Mouse (Mus musculus) forebrain, embryonic 14.5 days (tissue): Measurements from ENCODE around the gene Nt5c3b. TPM values are rescaled to one million over a fixed set of nuclear protein-coding genes. Genes with fewer than 3 reads are reported as not detected.
A peak's percentile ranks its signal among the peaks of the same experiment; 100 is the strongest.

Experiments used
- ATAC-seq: fragments of 200-750 bp; cut with Nextera tagmentation; 2 replicates; pipeline ENCODE4 v1.8.0; 2017; ENCODE audit warnings: mild to moderate bottlenecking, moderate library complexity
- DNase-seq: peaks from one replicate; pipeline ENCODE4 v3.0.0-alpha.2; 2015; ENCODE audit warnings: low spot score
- H3K27ac ChIP-seq: fragments of 300-500 bp; sonication (generic); 2 replicates; pipeline ENCODE4 v1.5.1; 2014; ENCODE audit warnings: low read depth, mild to moderate bottlenecking, control low read depth, low read length, moderate library complexity
- H3K27me3 ChIP-seq: fragments of 300-500 bp; sonication (generic); replicated peaks from 2 replicates; pipeline ENCODE4 v1.6.1; 2014; ENCODE audit warnings: low read length, control low read depth, mixed read lengths; ENCODE audit not compliant: control insufficient read depth, insufficient read depth
- H3K36me3 ChIP-seq: fragments of 300-500 bp; sonication (generic); 2 replicates; pipeline ENCODE4 v1.6.1; 2014; ENCODE audit warnings: low read length, control low read depth; ENCODE audit not compliant: control insufficient read depth, insufficient read depth
- H3K4me1 ChIP-seq: fragments of 300-500 bp; sonication (generic); 2 replicates; pipeline ENCODE4 v1.6.1; 2014; ENCODE audit warnings: antibody characterized with exemption, low read length, control low read depth; ENCODE audit not compliant: control insufficient read depth, insufficient read depth
- H3K4me2 ChIP-seq: fragments of 300-500 bp; sonication (generic); 2 replicates; pipeline ENCODE4 v1.6.1; 2014; ENCODE audit warnings: mild to moderate bottlenecking, control low read depth, low read length
- H3K4me3 ChIP-seq: fragments of 300-500 bp; sonication (generic); 2 replicates; pipeline ENCODE4 v1.5.1; 2014; ENCODE audit warnings: low read depth, low read length, control low read depth
- H3K9ac ChIP-seq: fragments of 300-500 bp; sonication (generic); 2 replicates; pipeline ENCODE4 v1.6.1; 2014; ENCODE audit warnings: mild to moderate bottlenecking, low read length, control low read depth, moderate library complexity
- H3K9me3 ChIP-seq: fragments of 300-500 bp; sonication (generic); replicated peaks from 2 replicates; pipeline ENCODE4 v1.6.1; 2016; ENCODE audit warnings: low read length, control low read depth, mixed read lengths; ENCODE audit not compliant: control insufficient read depth
- WGBS: fragments of 180-500 bp; shearing (Covaris S2); extraction: QIAGEN DNeasy Blood & Tissue Kit; methylation state at CpG from one replicate; pipeline ENCODE4 v1.1.7; 2014; 5-methylcytosine and 5-hydroxymethylcytosine counted together
- polyA plus RNA-seq: library from polyadenylated mRNA; unstranded; fragments of >200 nt; fragmentation: Nextera tagmentation; extraction: Ambion mirVana; gene quantifications from 2 replicates; pipeline ENCODE4 v1.2.1, GENCODE M21; 2014

Gene Nt5c3b
- polyA plus RNA-seq, 1 experiment from 2014 or later: 109 TPM

DNA sequence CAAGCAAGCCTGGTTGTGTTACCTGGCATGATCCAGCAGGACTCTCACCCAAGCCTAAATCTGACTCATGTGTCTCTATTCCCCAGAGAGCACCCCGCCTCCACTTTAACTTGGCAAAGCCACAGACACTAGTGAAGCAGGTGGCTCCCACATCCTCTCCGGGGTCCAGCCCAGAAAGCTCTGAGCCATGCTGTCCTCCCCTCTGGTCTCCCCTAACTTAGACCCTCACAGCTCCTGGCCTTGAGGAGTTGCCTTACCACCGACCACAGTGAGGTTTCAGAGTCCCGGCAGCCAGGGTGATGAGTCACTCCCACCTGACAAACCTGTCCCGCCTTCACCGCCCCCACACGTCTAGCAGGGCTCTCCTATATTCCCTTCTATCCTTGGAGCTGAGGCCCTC is 47.9 kb downstream of the Nt5c3b start:
- no peak overlapping the region for H3K4me3 ChIP-seq
- H3K9me3 ChIP-seq: no peaks in the 10 kb centered on the region
- no peak for ATAC-seq
- WGBS: 75% methylated on average over 7 of the region's 7 CpGs
- H3K36me3 ChIP-seq: no peaks in the 10 kb centered on the region
- H3K4me1 ChIP-seq: peaks cover 10% of the 10 kb centered on the region; the same call in 1 of the 2 replicates
- peaks cover 14% of the 10 kb centered on the region; the same call in 1 of the 2 replicates for H3K27me3 ChIP-seq
- DNase-seq: no peak
- no peak overlapping the region for H3K27ac ChIP-seq
- no peak overlapping the region for H3K9ac ChIP-seq
- H3K4me2 ChIP-seq: no peak overlapping the region

DNA sequence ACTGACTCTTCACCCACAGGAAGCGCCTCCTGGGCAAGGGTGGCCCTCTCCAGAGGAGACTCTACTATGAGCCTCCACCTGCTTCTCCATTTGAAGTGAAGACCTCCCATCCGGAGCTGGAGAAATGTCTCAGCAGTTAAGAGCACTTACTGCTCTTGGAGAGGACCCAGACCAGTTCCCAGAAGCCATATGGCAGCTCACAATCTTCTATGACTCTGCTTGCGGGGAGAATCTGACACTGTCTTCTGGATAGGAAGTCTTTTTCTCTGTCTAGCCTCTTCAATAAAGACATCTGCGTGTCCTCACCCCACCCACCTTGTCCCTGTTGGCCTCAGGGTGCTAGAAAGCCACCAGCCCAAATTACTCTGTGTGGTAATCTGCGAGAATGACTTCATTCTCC is 48.6 kb downstream of the Nt5c3b start:
- Histone ChIP-seq H3K36me3 (no peaks in the 10 kb centered on the region), H3K4me1 (peaks cover 10% of the 10 kb centered on the region; the same call in 1 of the 2 replicates), H3K4me2 (no peak overlapping the region), H3K9ac (no peak overlapping the region), H3K9me3 (no peaks in the 10 kb centered on the region), H3K27me3 (peaks cover 14% of the 10 kb centered on the region; the same call in 1 of the 2 replicates), H3K4me3 (no peak overlapping the region), H3K27ac (no peak overlapping the region)
- DNase-seq (no peak), ATAC-seq (no peak)
- 86% methylated on average over 5 of the region's 5 CpGs for WGBS

DNA sequence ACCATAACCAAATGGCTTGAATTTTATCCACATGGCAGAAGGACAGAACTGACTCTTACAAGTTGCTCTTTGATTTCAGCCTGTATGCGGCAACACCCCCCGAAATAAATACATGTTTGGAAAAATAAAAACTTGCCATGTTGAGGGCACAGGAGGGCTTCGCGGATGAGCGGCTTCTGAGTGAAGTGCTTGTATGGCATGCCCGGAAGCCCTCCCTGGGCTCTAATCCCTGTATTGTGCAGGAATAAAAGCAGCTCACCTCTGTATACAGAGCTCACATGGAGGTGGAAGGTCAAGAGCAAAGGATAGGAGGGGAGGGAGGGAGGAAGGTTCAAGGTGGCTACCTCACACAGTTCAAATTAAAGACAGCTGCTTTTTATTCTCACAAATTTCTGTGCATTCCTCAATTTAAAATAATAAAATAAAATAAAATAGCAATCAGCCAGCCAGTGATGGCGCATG is 49.7 kb downstream of the Nt5c3b start:
- H3K4me3 ChIP-seq: no peak overlapping the region
- no peak overlapping the region for H3K4me2 ChIP-seq
- ATAC-seq (no peak), DNase-seq (no peak)
- peaks cover 10% of the 10 kb centered on the region; the same call in 1 of the 2 replicates for H3K4me1 ChIP-seq
- H3K9me3 ChIP-seq: no peaks in the 10 kb centered on the region
- peaks cover 13% of the 10 kb centered on the region; the same call in 1 of the 2 replicates for H3K27me3 ChIP-seq
- no peak overlapping the region for H3K9ac ChIP-seq
- WGBS: 60% methylated on average over 7 of the region's 7 CpGs
- H3K36me3 ChIP-seq: no peaks in the 10 kb centered on the region
- no peak overlapping the region for H3K27ac ChIP-seq

DNA sequence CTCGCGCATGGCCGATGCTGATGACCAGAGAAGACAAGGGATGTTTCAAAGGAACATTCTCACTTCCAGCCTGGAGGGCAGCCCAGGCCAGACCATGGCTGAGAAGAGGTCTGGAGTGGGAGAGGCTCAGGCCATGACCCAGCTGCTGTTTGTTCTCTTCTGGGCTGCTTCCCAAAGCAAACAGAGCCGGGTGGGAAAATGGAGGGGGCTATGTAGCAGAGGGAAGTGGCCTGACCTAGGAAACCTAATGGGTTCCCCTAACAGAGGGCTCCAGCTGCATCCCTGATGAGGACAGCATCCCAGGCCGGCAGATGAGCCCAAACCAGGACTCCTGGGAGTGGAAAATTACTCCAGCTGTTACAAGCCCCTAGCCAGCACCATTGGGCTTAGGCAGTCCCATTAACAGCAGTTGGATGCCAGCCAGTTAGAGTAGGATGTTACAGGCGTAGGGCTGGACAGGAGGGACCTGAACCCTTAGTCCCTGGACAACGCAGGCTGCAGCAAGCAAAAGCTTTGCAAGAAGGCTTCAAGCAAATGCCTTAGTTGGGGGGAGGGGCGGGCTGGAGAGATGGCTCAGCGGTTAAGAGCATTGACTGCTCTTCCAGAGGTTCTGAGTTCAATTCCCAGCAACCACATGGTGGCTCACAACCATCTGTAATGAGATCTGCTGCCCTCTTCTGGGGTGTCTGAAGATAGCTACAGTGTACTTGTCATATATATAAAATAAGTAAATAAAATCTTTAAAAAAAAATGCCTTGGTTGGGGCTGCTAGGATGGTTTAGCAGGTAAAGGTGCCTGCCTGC is 50.3 kb downstream of the Nt5c3b start:
- Histone ChIP-seq H3K4me3 (no peak overlapping the region), H3K36me3 (no peaks in the 10 kb centered on the region), H3K9ac (no peak overlapping the region), H3K27me3 (peaks cover 7% of the 10 kb centered on the region; the same call in 1 of the 2 replicates), H3K4me1 (peaks cover 7% of the 10 kb centered on the region; the same call in 1 of the 2 replicates), H3K4me2 (no peak overlapping the region), H3K9me3 (no peaks in the 10 kb centered on the region), H3K27ac (no peak overlapping the region)
- 74% methylated on average over 9 of the region's 9 CpGs for WGBS
- no peak for ATAC-seq
- no peak for DNase-seq

DNA sequence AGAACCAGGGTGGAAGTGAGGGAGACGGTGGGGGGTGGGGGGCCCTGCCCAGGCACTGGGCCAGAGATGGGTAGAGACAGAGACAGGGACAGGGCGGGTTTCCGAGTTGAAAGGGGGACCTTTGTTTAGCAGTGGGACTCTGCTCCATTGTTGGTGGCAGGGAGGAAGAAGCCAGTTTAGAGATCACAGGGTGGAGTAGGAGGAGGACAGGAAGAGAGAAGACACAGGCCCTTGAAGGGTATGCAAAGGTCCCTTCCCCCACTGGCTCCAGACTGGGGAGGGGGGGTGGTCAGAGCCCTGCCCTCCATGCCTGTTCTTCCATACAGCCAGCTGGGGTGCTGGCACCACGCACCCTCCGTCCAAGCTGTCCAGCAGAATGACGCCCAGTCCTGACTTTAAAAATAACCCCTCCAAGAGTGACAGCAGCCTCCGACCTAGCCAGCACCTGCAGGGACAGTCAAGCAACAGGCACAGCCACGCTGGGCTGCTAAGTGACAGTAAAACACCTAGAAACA is 51.6 kb downstream of the Nt5c3b start:
- H3K36me3 ChIP-seq: peaks cover 12% of the 10 kb centered on the region
- WGBS: 49% methylated on average over 8 of the region's 8 CpGs
- H3K27ac ChIP-seq: peak overlapping the region; percentile 44; the same call in 1 of the 2 replicates
- H3K27me3 ChIP-seq: no peaks in the 10 kb centered on the region
- no peak overlapping the region for H3K9ac ChIP-seq
- DNase-seq (no peak), ATAC-seq (no peak)
- H3K9me3 ChIP-seq: no peaks in the 10 kb centered on the region
- H3K4me2 ChIP-seq: no peak overlapping the region
- H3K4me3 ChIP-seq: no peak overlapping the region
- H3K4me1 ChIP-seq: no peaks in the 10 kb centered on the region

DNA sequence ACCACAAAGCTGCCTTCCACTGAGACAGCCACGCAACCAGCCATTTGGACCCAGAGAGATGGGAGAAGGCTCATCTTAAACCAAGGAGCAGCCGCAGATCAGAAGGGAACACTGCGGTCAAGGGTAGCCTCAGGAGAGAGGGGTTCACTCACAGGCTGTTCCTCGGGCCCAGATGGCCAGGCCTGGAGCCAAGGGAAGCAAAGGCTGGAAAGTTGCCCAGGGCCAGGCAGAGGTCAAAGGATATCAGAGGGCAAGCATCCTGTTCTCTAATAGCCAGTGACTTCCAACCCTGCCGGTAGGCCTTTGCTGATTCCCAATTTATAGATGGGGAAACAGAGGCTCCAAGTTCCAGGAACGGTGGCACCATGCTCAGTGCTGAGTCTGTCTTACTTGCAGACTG is 53.0 kb downstream of the Nt5c3b start:
- DNase-seq (no peak), ATAC-seq (no peak)
- no peak overlapping the region for H3K4me3 ChIP-seq
- no peaks in the 10 kb centered on the region for H3K9me3 ChIP-seq
- H3K4me1 ChIP-seq: no peaks in the 10 kb centered on the region
- peaks cover 19% of the 10 kb centered on the region for H3K36me3 ChIP-seq
- WGBS: 83% methylated on average over 6 of the region's 6 CpGs
- no peak overlapping the region for H3K4me2 ChIP-seq
- H3K27me3 ChIP-seq: no peaks in the 10 kb centered on the region
- H3K9ac ChIP-seq: no peak overlapping the region
- H3K27ac ChIP-seq: no peak overlapping the region

DNA sequence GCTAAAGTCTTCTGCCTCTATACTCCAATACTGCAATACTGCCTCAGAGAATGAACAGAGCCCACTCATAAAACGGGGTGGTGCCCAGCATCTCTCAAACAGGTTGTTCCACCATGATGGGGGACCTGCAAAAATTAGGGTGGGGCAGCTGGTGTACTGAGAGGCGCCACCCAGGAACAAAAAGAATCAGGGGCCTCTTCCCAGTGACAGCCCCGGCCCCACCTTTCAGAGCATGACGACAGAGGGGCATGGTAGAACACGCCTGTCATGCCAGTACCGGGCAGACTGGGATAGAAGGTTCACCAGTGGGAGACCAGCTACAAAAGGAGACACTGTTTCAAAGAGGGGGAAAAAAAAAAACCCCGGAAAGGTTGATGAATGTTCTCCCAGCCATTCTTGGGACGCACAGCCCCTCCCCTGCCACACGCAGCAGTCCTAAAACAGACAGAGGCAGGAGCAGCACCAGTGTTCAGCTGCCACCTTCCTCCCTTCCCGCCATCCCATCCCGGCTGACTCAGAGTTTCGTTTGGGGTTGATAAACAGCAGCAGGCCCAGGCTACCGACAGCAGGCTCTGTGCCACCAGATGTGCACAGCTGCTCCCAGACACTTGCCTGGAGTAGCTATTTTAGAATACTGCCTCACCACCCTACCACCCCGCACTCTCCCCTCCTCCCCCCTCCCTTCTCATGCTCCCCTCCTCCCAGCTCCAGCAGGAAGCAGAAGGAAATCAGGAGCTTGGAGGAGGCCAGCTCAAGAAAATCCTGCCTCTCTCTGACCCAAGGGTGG is 53.8 kb downstream of the Nt5c3b start:
- DNase-seq (peak; percentile 32), ATAC-seq (no peak)
- Histone ChIP-seq H3K36me3 (peaks cover 25% of the 10 kb centered on the region), H3K4me3 (no peak overlapping the region), H3K27ac (no peak overlapping the region), H3K27me3 (no peaks in the 10 kb centered on the region), H3K9me3 (no peaks in the 10 kb centered on the region), H3K4me2 (no peak overlapping the region), H3K9ac (no peak overlapping the region), H3K4me1 (no peaks in the 10 kb centered on the region)
- 71% methylated on average over 14 of the region's 14 CpGs for WGBS

DNA sequence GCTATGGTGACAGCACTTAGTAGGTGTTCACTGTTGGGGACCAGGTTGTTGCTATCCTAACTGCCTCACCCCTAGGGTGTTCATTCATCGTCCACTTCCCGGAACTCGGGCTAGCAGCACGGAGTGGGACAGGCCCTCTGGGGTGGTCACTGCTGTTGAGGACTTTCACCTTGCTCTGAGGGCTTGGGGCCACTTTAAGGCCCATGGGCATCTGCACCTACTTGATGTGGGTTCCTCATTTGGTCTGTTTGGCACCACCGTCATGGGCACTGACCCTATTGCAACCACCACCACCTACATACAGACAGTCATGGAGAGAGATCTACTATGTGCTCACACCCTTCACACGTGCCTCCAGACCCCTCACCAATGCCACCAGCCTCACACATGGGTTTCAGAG is 54.5 kb downstream of the Nt5c3b start:
- Histone ChIP-seq H3K36me3 (peaks cover 32% of the 10 kb centered on the region), H3K4me3 (no peak overlapping the region), H3K4me2 (no peak overlapping the region), H3K27me3 (no peaks in the 10 kb centered on the region), H3K9me3 (no peaks in the 10 kb centered on the region), H3K4me1 (no peaks in the 10 kb centered on the region), H3K27ac (no peak overlapping the region), H3K9ac (no peak overlapping the region)
- 87% methylated on average over 6 of the region's 6 CpGs for WGBS
- DNase-seq (no peak), ATAC-seq (no peak)
